Mouse (Mus musculus) G1E-ER4 (cell line): Measurements from ENCODE around the gene Ldb3. TPM values are rescaled to one million over a fixed set of nuclear protein-coding genes. Genes with fewer than 3 reads are reported as not detected.
A peak's percentile ranks its signal among the peaks of the same experiment; 100 is the strongest.

Source experiments
- GATA1 ChIP-seq: IDR thresholded peaks from one replicate; pipeline ENCODE4 v1.8.0; 2012; ENCODE audit warnings: low read length, inconsistent platforms
- polyA plus RNA-seq: library from polyadenylated mRNA; stranded (reverse); fragments of >175 nt; gene quantifications from 2 replicates; pipeline ENCODE4 v1.2.3, GENCODE M21; 2012

The Ldb3 gene
- polyA plus RNA-seq, 1 experiment: not detected

- TF ChIP-seq GATA1: no peak
Measured at GRCm38 (mm10) chr14:34508842-34509439, 79.5 kb downstream of the Ldb3 start.

DNA sequence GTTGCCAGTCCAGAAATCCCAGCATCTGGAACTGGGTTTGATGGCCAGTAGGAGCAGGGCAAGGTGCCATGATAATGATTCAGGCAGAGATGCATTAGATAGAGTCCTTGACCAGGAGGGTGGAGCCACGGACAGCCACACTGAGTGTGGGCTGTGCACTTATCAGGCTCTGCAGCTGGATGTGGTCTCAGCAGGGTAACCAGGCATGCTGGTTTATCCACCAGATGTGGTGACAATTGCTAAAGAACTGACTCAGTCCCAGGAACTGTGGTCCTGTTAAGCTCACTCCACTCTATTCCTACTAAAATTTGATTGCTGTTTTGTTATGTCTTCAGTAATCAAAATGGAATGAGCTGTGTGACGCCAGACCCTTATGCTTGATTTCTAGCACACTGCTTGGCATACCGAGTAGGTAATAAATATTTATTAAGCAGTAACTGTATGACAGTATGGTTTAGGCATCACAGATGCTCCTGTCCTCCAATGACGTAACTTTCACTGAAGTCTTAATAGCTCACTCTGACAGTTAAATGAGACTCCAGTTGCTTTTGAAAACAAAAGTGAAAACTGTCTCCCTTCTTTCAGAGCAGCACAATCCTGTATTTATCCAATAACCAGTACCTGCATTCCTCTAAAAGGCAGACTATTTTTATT, 80.2 kb downstream of the Ldb3 start:
- peak; percentile 45 for TF ChIP-seq GATA1

DNA sequence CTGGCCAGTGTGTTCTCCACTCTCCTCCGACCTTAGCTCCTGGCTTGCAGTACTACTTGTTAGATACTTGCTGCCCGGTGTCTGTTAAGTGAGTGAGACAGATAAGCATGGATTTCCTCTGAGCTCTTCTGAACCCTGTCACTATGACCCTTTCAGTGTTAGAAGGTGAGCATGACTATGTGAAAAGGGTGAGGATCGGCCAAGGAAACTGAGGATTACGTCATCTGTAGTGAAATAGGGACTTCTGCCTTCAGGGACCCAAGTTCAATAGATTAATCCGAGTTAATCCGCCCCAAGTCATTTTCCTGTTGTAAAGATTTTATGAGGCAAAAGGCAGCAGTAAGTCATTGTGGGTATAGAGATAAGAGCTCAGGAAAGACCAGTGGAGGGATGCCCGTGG, 83.2 kb downstream of the Ldb3 start:
- TF ChIP-seq GATA1: no peak

DNA sequence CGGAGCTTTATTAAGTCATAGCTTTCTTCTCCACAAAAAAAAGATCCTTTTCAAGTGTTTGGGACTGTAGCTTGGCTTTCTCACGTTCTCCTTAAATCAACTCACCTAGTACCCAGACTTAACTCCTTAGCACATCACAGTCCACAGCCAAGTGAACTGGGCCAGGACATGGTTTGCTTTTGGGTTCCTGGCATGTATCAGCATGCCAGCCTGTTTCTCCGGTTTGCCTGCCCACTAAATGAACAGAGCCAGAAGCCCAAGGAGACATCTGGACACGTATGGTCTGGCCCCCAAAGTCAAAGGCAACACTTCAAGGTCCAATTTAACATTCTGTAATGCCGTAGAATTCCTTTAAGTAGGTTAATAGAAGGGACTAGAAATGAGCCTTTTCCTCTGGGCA, 84.1 kb downstream of the Ldb3 start:
- TF ChIP-seq GATA1: no peak

DNA sequence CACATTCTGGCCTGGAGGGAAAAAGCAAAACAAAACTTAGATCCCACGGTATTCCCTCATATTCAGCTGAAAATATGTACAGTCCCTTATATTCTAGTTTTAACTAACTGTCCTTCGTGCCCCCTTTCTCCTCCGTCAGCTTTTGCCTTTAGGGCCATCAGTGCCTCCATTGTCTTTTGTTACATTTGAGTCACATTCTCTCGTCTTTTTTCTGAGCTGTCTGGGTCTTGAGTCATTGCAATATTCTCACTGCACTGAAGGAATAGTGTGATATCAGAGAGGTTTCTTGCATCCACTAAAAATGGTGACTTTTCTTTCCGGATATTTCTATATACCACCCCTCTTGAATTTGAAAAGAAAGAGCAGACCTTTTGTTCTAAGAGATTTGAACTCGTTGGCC, 84.7 kb downstream of the Ldb3 start:
- TF ChIP-seq GATA1: no peak

DNA sequence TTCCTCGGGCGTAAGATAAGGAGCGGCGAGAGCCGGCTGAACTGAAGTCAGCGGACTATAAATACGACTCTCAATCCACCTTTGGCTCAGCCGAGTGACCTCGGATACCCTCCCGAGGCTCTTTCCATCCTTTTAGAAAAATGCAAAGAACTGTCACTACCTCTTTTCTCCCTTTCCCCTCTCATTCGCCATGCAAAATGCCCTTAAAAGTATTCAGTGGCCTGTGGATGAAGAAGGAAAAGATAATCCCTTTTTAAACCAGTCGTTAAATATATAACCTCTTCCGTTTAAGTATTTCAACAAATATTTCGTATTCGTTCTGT, 85.2 kb downstream of the Ldb3 start, which contains the start of gene Bmpr1a:
TSS of gene Bmpr1a (minus strand) at position 17 of the 323 bp plus-strand sequence.
- TF ChIP-seq GATA1: no peak

DNA sequence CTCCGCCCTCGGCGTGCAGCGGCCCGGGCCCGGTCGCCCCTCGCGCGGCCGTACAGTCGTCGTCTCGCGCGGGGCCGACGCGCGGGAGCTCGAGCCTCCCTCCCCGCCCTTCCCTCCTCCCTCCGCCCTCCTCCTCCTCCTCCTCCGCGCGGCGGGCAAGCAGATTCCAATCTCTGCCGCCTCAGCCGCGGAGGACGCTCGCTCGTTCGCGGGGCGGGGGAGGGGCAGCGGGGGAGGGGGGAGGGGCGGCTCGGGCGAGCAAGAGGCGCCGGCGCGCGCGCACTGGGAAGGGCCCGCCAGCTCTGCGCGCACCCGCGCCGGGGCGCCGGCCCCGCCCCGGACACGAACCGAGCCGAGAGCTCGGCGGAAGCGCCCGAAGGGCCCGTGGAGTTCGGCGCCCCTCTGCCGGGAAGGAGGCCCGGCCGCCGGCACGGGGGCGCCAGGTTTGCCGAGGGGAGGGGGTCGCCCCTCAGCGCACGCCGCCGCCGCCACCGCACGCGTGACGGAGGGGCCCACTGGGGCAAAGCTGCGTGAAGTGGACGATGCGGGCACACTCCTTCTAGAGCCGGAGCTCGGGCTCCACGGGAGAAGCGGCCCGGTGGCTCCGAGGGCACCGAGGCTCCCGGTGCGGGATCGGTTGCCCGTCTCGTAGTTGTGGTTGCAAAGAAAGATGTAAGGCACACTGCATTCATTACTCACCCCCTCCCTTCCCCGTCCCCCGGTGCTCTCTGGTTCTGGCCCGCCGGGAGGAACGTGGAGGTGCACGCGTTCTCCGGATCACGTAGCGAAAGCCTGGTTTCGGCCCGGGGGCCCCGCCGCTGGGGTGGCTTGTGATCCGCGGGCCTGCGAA, 85.8 kb downstream of the Ldb3 start:
- TF ChIP-seq GATA1: no peak

DNA sequence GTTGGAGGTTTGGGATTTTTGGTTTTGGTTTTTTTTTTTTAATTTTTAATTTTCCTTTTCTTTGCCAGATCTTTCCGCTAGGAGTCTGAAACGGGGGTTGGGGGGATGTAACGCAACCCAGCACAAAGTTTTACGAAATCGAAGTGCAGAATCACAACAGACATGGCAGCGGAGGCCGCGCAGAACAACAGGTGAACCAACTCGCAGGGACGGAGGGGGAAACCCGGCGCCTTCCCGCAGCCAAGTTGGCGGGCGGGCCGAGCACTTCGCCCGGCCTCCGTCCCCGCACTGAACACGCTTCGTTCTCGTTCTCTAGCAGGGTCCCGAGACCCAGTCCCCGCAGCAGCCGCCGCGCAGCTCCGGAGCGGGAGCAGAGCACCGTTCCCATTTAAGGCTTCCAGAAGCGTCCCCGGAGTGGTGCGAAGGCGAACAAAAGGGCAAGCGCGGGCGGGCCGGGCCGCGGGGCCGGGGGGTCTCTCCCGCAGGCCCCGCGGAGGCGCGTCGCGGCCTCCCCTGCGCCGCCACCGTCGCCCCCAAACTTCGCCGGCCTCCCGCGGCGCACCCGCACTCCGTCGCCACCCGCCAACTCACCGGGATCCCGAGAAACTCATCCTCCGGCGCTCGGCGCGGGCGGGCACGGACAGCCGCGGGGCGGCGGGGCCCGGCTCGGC, 86.5 kb downstream of the Ldb3 start:
- TF ChIP-seq GATA1: no peak

- TF ChIP-seq GATA1: no peak
Measured at GRCm38 (mm10) chr14:34501447-34501803, 87.1 kb downstream of the Ldb3 start.

GRCm38 (mm10) chr14:34500309-34500708, 88.2 kb downstream of the Ldb3 start:
- TF ChIP-seq GATA1: no peak

- TF ChIP-seq GATA1: no peak
Measured at GRCm38 (mm10) chr14:34499664-34500063, 88.8 kb downstream of the Ldb3 start.

DNA sequence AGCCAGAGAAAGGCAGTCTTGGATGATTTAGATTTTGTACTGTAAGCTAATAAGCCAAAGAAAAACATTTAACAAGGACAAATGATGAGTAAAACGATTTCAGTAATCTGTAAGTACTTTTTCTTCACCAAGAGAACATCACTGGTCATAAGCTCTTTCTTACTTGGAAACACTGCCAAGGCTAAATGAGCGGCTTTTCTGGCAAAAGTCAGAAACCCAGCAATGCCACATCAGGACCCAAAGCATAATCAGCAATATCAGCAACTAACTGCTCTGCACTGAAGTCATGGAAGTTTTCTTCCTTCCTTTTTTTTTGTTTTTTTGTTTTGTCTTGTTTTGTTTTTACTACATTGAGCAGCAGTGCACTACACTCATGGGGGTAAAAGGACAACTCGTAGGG, 91.1 kb downstream of the Ldb3 start:
- no peak for TF ChIP-seq GATA1

DNA sequence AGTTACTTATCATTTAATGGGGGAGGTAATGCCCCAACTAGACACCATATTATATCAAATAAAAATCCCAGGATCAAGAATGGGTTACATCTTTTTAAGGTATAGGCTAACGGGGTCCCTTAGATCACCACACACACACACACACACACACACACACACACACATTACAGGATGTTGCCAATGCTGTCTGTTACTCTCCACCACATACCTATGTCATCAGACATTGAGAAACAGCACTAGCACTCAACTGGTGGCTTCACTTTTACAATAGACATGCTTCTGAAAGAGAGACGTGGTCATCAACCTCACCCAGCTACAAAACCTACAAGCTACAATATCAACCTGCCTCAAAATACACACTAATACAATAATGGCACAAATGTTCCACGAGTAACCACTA, 94.8 kb downstream of the Ldb3 start:
- no peak for TF ChIP-seq GATA1

DNA sequence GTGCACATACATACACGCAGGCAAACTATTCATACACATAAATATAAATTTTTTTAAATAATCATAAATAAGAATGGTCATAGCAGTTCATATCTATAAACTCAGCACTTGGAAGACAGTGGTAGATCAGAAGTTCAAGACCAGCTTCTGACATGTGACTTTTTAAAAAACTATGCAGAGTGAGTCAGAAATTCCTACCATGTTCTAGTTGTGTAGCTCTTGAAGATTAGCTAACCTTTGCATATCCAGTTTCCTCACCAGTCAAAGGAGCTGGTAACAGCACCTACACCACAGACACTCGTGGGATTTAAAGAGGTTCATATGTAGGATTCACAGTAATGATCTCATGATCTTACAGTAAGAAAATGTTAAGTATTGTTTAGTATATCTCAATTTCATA, 95.8 kb downstream of the Ldb3 start:
- no peak for TF ChIP-seq GATA1

DNA sequence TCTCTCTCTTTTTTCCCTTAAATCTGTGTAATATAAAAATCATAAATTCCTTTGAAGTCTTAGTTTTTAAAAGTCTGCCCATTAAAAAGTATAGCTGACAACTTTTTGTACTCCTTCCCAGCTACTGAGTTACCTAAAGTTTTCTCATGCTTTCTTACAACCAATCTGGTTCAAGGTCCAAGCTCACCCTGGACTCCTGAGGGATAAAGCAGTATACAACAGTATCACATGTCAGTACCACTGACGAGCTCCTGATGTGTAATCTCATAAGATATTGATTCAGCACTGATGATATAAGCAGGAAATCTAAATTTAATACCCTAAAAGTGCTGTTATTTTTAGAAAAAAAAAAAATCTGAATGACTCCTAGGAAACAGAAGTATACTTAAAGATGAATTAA, 97.5 kb downstream of the Ldb3 start:
- no peak for TF ChIP-seq GATA1

DNA sequence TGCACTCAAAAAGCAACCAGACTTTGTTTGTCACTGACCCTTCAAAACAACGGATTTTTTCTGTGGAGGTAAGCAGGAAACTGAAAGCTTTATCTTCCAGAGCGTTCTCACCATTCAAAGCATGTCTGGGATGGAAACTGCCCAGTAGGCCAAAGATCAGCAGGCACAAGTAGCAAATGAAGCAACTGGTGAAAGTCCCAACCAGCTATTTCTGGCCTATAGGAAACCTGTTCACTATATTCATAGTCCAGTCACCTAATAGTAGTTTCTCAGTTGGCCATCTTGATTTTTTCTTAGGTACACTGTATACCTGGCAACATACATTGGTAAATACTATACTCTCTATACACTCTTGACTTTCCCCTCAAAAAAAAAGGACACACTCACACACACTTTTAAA, 98.6 kb downstream of the Ldb3 start:
- no peak for TF ChIP-seq GATA1
